Mouse (Mus musculus): ENCODE results near the gene Sash1. TPM values are rescaled to one million over a fixed set of nuclear protein-coding genes. Genes with fewer than 3 reads are reported as not detected.

The Sash1 gene
- total RNA-seq, 2 experiments from 2014 or later: 26.6 to 29.8 TPM

DNA sequence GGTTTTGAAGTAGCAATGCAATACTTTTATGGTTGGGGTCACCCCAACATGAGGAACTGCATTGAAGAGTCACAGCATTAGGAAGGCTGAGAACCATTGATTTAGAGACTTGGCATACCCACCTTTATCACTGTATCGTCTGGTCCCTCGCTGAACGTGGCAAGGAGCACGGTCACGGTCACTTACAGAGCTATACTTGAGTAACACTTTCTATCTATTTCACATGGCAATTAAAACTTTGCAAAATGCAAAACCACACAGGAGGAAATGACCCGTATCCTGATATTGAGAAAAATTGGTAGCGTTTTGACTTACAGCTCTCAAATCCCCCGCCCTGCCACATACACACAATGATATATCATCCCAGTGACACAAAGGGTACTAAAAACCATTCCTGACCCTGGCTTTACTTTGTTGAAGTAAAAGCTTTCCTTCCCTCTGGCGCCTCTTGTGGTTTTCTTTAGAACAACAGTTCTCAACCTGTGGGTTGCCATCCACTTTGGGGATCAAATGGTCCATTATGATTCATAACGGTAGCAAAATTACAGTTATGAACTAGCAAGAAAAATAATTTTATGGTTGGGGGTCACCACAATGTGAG, 119.8 kb downstream of the Sash1 start:
- intact Hi-C loops (cut with DNase I): no loop called here
- no peak for DNase-seq

GRCm38 (mm10) chr10:8762771-8763170, 123.1 kb downstream of the Sash1 start:
- intact Hi-C loops (cut with DNase I): loop anchor here (2.0 kb wide), 1 partner anchor 16 kb away; no protein-coding TSS in a partner anchor
- DNase-seq: no peak

DNA sequence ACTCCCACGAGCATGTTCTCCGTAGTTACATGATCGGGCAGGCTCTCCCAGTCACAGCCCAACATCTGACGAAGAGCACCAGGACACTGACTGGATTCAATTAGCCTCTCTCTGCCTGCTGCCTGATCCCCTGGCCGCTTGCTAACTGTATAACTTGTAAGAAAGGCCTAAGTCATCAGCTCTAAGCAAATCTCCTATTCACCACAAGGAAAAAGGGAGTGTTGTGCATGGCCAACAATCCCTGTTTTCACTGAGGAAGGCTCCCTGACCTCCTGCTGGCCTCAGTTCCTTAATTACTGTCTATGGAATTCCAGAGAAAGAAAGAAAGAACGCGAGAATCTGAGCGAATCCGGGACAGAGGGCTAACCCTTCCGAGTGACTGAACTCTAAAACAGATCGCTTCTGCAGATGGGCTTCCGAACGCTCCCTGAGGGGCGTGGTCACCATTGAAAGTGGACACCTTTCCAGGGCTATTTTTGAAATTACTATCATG, 123.6 kb downstream of the Sash1 start:
- intact Hi-C loops (cut with DNase I): loop anchor here (2.0 kb wide), 1 partner anchor 15 kb away; no protein-coding TSS in a partner anchor
- DNase-seq: peak; percentile 45 to 60

DNA sequence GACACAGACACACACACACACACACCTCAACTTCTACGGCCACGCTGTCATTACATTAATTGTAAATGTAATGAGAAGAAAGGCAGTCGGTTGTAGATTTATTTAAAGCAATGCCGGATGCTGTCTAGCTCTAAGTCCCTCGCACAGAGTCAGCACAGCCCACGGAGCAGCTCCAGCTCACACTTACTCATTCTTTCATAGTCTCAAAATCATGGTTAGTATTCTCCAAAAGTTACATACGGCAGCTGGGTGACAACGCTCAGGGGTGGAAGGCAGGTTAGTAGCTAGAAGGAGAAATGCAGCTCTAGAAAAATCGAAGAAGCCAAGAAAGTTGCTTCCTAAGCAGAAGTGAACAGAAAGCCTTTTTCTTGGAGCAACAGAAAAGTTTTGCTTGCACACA, 124.2 kb downstream of the Sash1 start:
- DNase-seq: no peak
- intact Hi-C loops (cut with DNase I): loop anchor here (2.0 kb wide), 1 partner anchor 15 kb away; no protein-coding TSS in a partner anchor

DNA sequence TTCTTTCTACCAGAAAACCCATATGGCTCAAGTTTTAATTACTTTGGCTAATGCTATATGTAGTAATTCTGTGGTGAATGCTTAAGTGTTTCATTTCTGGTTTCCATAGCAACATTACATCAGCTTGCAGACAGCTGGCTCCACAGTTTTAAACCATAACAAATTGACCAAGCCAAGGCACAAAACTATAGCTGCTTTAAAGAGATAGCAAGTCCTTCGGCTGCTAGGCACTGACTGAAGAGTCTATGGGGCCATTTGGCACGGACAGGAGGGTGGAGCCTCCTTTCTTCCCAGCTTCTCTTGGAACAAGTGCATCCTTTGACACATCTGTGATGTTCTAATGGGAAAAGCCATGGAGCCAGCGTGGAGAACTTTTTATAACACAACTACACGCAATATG, 125.3 kb downstream of the Sash1 start:
- DNase-seq: peak; percentile 51 to 53
- intact Hi-C loops (cut with DNase I): no loop called here

- DNase-seq: peak in 1 of 2 experiments; percentile 31
Observed at GRCm38 (mm10) chr10:8759228-8759627, 126.6 kb downstream of the Sash1 start.

DNA sequence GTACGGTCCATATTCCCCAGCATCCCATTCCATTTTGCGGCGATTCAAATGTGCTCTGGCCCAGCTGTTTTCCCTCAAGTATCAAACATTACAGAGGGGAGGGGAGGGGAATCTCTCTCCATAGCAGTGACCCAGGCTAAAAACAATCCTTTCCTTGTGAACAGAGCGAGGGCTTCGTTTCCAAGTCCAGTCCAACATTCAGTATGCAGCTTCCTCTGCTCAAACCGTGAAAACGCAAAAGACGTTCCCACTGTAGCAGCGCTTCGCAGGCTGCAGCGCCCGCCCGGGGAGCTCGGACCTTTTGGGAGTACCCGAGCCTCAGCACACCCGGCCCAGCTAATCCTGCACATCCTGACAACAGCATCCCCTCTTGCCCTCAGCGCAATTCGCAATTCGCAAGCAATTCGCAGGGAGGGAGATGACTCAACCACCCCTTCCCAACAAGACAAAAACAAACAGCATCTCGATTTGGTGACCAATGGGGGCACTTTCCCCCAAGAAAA, 128.4 kb downstream of the Sash1 start:
- no peak for DNase-seq

More at GRCm38 (mm10) chr10:8759228-8759627, 126.6 kb downstream of the Sash1 start:
- intact Hi-C loops (cut with DNase I): no loop called here

GRCm38 (mm10) chr10:8756604-8757354, 129.1 kb downstream of the Sash1 start:
- DNase-seq: no peak
- intact Hi-C loops (cut with DNase I): no loop called here

More for the DNA sequence above, 128.4 kb downstream of the Sash1 start:
- intact Hi-C loops (cut with DNase I): no loop called here

DNA sequence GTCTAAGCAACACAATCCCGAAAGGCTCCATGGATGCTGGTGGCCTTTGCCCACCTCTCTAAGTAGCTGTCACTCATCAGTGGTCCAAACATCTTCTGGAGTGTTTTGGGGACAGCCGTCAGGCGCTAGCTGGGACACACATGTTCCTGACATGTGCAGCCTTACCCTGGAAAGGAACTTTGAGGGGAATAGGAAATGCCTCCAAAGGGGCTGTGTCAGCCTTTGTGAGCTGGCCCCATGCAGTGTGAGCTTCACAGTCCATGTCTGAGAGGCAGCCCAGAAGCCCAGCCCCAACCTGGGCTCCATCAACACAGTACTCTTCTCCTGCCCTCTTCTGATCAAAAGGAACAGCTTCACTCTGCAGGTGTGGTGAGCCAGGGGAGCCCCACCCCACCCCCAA, 132.5 kb downstream of the Sash1 start:
- no peak for DNase-seq
- intact Hi-C loops (cut with DNase I): no loop called here

DNA sequence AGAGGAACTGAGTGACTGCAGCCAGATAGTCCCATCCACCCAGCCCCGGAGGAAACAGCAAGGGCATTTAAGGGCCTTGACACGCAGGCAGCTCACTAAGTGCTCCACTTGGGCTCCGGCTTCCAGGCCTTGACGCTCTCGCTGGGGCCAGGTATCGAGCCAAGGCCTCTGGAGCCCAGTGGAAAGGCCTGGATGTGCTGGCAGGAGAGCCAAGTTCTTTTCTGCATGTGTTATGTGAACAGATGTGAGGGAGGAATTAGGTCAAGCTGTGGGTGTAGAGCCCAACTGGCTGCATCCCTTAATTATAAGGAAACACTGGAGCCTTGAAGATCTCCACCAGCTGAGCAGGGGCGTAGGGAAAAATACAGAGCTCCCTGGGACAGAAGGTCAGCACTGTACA, 133.4 kb downstream of the Sash1 start:
- peak; percentile 65 to 67 for DNase-seq
- intact Hi-C loops (cut with DNase I): no loop called here

DNA sequence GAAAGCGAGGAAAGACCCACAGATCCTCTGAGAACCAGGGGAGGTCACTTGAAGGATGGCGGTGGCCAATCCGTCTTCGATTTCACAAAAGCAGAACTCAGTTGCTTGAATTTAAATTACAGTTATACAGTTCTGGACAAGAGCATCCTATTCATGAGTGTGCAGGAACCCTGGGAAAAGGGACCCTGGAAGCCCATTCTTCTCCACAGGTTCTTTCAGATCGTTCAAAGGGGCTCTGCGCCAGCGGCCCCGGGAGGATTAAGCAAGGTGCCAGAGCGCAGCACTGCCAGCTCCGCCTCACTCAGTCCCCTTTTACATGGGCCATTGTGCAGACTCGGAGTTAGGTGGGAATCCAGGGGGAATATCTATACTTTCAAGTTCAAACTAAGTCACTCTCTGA, 136.3 kb downstream of the Sash1 start:
- intact Hi-C loops (cut with DNase I): no loop called here
- DNase-seq: no peak

DNA sequence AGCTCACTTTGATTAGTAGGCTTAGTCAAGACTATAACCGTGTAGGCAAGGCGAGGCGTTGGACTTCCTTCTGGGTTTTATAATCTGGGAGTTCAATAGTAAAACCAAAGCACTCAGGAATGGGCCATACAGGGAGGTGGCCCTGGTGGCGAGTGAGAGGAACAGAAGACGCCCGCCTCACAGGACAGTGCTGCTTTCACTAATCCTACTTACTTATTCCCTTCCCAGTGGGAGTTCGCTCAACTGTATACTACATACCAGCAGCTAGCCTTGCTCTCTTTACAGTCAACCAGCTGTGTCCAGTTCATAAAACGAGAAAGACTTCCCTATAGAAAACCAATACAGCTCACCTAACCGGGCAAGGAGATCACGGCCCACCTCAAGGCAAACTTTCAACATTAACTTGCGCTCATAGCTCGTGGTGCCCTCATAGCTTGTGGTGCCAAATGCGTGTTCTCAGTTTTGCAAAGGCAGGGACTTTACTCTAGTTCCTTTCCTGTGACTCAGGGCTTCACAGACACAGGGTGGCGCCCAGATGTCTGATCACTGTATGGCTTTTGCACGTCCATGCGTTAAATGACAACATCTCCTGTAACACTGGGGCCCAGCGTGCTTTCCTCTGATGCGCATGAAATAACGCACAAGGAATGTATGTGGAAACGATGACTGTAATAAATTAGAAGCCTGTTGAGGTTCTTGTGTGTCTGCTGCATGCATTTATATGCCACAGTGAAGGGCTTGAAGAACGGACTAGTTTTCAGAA, 138.2 kb downstream of the Sash1 start:
- intact Hi-C loops (cut with DNase I): loop anchor here (2.0 kb wide), 1 partner anchor 15 kb away; no protein-coding TSS in a partner anchor
- no peak for DNase-seq

- DNase-seq: no peak
- intact Hi-C loops (cut with DNase I): loop anchor here (2.0 kb wide), 1 partner anchor 17 kb away; no protein-coding TSS in a partner anchor
Observed at GRCm38 (mm10) chr10:8746082-8746696, 139.7 kb downstream of the Sash1 start.

- intact Hi-C loops (cut with DNase I): loop anchor here (1.0 to 5.0 kb wide), 3 partner anchors 52 to 329 kb away; no protein-coding TSS in a partner anchor
- DNase-seq: peak; percentile 70 to 73
Observed at GRCm38 (mm10) chr10:8742872-8743271, 143.0 kb downstream of the Sash1 start.

DNA sequence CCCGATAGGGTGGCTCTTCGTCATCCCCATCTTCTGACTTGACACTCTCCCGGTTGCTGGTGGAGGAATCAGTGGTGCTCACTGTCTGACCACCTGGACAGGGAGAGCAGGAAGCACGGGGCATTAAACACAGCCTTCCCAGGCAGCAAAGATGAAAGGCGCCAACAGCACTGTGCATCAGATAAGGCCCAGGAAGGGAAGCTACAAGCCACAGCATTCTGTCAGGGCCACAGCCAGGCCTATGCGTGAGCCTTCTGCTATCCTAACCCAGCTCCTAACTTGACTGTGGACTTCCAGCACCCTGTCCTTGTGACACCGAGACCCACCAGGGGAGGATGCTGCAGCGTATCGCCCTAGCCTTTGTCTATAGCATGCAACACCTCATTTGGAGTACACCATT, 144.4 kb downstream of the Sash1 start:
- intact Hi-C loops (cut with DNase I): loop anchor here (5.0 kb wide), 1 partner anchor 331 kb away; no protein-coding TSS in a partner anchor

GRCm38 (mm10) chr10:8740797-8741196, 145.1 kb downstream of the Sash1 start:
- intact Hi-C loops (cut with DNase I): loop anchor here (5.0 kb wide), 1 partner anchor 332 kb away; no protein-coding TSS in a partner anchor
- DNase-seq: no peak

More for the DNA sequence above, 144.4 kb downstream of the Sash1 start:
- no peak for DNase-seq

DNA sequence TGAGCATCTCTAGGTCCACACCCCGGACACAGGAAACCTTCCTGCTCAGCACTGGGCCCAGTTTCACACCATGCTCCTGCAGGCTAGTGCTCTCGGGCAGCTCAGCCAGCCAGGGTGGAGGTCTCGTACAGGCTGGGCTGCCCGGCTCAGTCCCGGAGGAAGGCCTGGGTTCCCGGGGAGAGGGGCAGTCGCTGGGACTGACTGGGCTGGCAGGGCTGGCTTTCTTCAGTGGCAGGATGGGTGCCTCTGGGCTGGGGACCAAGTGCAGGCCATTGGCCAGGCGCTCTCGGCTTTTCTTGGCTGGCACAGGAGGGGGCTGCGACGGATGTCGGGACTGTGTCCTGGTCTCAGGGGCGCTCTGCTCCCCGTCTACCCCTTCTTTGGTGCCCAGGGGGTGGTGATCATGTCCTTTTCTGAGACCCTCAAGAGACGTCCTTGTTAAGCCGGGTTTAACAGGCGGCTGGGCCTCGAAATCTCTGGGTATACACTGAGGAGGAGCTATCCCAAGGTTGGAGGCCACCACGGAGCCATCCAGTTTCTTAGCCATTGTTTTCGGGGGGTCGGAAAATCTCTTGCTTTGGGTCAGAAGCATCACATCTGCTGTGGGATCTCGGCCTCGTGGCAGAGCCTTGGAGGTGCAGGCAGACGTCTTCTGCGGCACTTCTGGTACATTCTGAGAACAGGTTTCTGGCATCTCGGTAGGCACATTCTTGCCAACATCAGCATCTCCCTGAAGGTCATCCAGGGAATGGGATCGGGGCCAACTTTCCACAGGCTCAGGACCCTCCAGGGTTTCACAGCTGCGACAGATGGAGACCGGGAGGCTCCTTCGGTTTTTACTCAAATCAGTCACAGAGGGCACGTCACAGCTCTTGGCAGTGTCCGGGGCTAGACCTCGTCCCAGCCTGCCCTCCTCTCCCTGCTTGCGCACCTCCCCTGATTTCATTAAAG, 156.2 kb downstream of the Sash1 start:
- DNase-seq: peak in 1 of 2 experiments; percentile 25

GRCm38 (mm10) chr10:8719345-8719744, 166.5 kb downstream of the Sash1 start:
- intact Hi-C loops (cut with DNase I): loop anchor here (5.0 to 10.0 kb wide), 3 partner anchors 397 to 835 kb away; no protein-coding TSS in a partner anchor
- DNase-seq: no peak

More for the DNA sequence above, 156.2 kb downstream of the Sash1 start:
- intact Hi-C loops (cut with DNase I): no loop called here

DNA sequence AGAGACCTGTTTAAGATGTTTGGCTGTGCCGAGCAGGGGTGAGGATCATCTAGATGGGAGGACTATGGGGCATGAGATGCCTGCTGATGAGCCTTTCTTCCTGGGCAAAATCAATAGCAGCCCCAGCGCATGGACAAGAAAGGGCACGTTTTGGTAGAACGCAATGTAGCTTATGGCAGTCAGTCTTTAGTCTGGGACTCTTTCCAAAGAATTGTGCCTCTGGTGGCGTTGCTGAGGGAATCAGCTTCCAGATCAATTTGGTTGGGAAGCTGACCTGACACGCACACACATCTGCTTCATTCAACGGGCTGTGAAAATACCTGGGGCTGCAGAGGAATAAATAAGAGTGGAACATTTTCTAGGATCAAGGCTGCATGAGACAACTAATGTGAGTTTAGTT, 167.0 kb downstream of the Sash1 start:
- intact Hi-C loops (cut with DNase I): loop anchor here (5.0 to 10.0 kb wide), 3 partner anchors 397 to 834 kb away; no protein-coding TSS in a partner anchor
- no peak for DNase-seq

Data from heart, postnatal 36 days (tissue).